Mouse (Mus musculus) CH12.LX (cell line): ENCODE data around the gene Laptm5. TPM values are rescaled to one million over a fixed set of nuclear protein-coding genes. Genes with fewer than 3 reads are reported as not detected.

Source experiments
- DNase-seq: peaks from one replicate; pipeline ENCODE4 v3.0.0-alpha.2; 2013; ENCODE audit errors: extremely low read depth
- H3K27ac ChIP-seq: 2 replicates; pipeline ENCODE4 v1.5.1; 2012; ENCODE audit warnings: low read depth, mild to moderate bottlenecking, control low read depth, moderate library complexity; ENCODE audit not compliant: insufficient read depth
- H3K27me3 ChIP-seq: replicated peaks from 2 replicates; pipeline ENCODE3; 2012; ENCODE audit warnings: inconsistent platforms
- H3K36me3 ChIP-seq, 2 experiments: replicated peaks in 1 of 2; 2 replicates each; pipeline versions ENCODE3 to v1.6.1; 2012; ENCODE audit warnings: inconsistent platforms in 1 of 2, low read length in 1 of 2, mild to moderate bottlenecking in 1 of 2, mixed read lengths in 1 of 2, moderate library complexity in 1 of 2; ENCODE audit not compliant: control insufficient read depth in 1 of 2, insufficient read depth in 1 of 2
- H3K4me1 ChIP-seq, 2 experiments: 2 replicates each; pipeline ENCODE4 v1.6.1; 2012; ENCODE audit warnings: inconsistent platforms in 1 of 2, moderate library complexity in 1 of 2; ENCODE audit not compliant: insufficient read depth in 2 of 2, control insufficient read depth in 1 of 2
- H3K4me2 ChIP-seq: 2 replicates; pipeline ENCODE4 v1.6.1; 2012; ENCODE audit warnings: low read depth, mild to moderate bottlenecking, control low read depth; ENCODE audit not compliant: poor library complexity, insufficient read depth, severe bottlenecking
- H3K4me3 ChIP-seq, 3 experiments: fragments of 150-350 bp in 1 of 3; sonication (generic) in 1 of 3; replicated peaks in 1 of 3; 2 replicates each; pipeline versions ENCODE3 to v1.5.1; 2011 to 2012; ENCODE audit warnings: low read depth in 2 of 3, low read length in 2 of 3, mild to moderate bottlenecking in 2 of 3, moderate library complexity in 2 of 3, control low read depth in 1 of 3, improper control_type of control experiment in 1 of 3, inconsistent platforms in 1 of 3, mixed read lengths in 1 of 3; ENCODE audit not compliant: poor library complexity in 1 of 3
- H3K79me2 ChIP-seq: replicated peaks from 2 replicates; pipeline ENCODE4 v1.6.1; 2012; ENCODE audit warnings: mild to moderate bottlenecking, moderate library complexity; ENCODE audit not compliant: control insufficient read depth, poor library complexity, insufficient read depth, severe bottlenecking; ENCODE audit errors: extremely low read depth
- H3K9ac ChIP-seq: 2 replicates; pipeline ENCODE4 v1.6.1; 2012; ENCODE audit warnings: low read depth, mild to moderate bottlenecking, control low read depth, moderate library complexity; ENCODE audit not compliant: insufficient read depth
- H3K9me3 ChIP-seq: replicated peaks from 2 replicates; pipeline ENCODE3; 2012; ENCODE audit warnings: low read length, inconsistent platforms, mixed read lengths
- BHLHE40 ChIP-seq: IDR thresholded peaks from 2 replicates; pipeline ENCODE4 v1.6.1; 2011; ENCODE audit warnings: mild to moderate bottlenecking, low read depth, low read length, improper control_type of control experiment
- CHD1 ChIP-seq: IDR thresholded peaks from 2 replicates; pipeline ENCODE4 v1.6.1; 2012; ENCODE audit warnings: low read depth, low read length, improper control_type of control experiment, inconsistent platforms
- CTCF ChIP-seq, 2 experiments: IDR thresholded peaks in 1 of 2; conservative IDR thresholded peaks in 1 of 2; 2 replicates each; pipeline ENCODE4 v1.5.1; 2011 to 2012; ENCODE audit warnings: low read depth in 2 of 2, low read length in 2 of 2, improper control_type of control experiment in 1 of 2, inconsistent platforms in 1 of 2, mild to moderate bottlenecking in 1 of 2, moderate library complexity in 1 of 2
- E2F4 ChIP-seq: IDR thresholded peaks from 2 replicates; pipeline ENCODE4 v1.6.1; 2011; ENCODE audit warnings: low read depth, low read length, improper control_type of control experiment; ENCODE audit not compliant: insufficient replicate concordance
- ELF1 ChIP-seq: IDR thresholded peaks from 2 replicates; pipeline ENCODE4 v1.6.1; 2014; ENCODE audit warnings: low read depth, mild to moderate bottlenecking, inconsistent platforms, low read length, improper control_type of control experiment
- GABPA ChIP-seq: IDR thresholded peaks from 2 replicates; pipeline ENCODE4 v1.6.1; 2012; ENCODE audit warnings: low read depth, low read length, improper control_type of control experiment, inconsistent platforms; ENCODE audit not compliant: insufficient replicate concordance
- KAT2A ChIP-seq: IDR thresholded peaks from 2 replicates; pipeline ENCODE4 v1.6.1; 2012; ENCODE audit warnings: low read length, improper control_type of control experiment, inconsistent platforms; ENCODE audit not compliant: insufficient replicate concordance
- MAZ ChIP-seq: IDR thresholded peaks from 2 replicates; pipeline ENCODE4 v1.6.1; 2012; ENCODE audit warnings: low read depth, mild to moderate bottlenecking, inconsistent platforms, low read length, improper control_type of control experiment, moderate library complexity
- MEF2A ChIP-seq: IDR thresholded peaks from 2 replicates; pipeline ENCODE4 v1.6.1; 2014; ENCODE audit warnings: low read depth, mild to moderate bottlenecking, inconsistent platforms, low read length, improper control_type of control experiment, borderline replicate concordance
- MYC ChIP-seq: IDR thresholded peaks from 2 replicates; pipeline ENCODE4 v1.6.1; 2011; ENCODE audit warnings: low read depth, mild to moderate bottlenecking, improper control_type of control experiment, low read length
- NRF1 ChIP-seq: IDR thresholded peaks from 2 replicates; pipeline ENCODE4 v1.6.1; 2014; ENCODE audit warnings: low read depth, mild to moderate bottlenecking, inconsistent platforms, low read length, improper control_type of control experiment, moderate library complexity
- POLR2AphosphoS2 ChIP-seq: IDR thresholded peaks from 2 replicates; pipeline ENCODE4 v1.6.1; 2011; ENCODE audit warnings: low read depth, low read length, improper control_type of control experiment
- RAD21 ChIP-seq: IDR thresholded peaks from 2 replicates; pipeline ENCODE4 v1.6.1; 2011; ENCODE audit warnings: low read depth, mild to moderate bottlenecking, low read length, improper control_type of control experiment, moderate library complexity
- SIN3A ChIP-seq: IDR thresholded peaks from 2 replicates; pipeline ENCODE4 v1.6.1; 2012; ENCODE audit warnings: low read length, improper control_type of control experiment, inconsistent platforms
- UBTF ChIP-seq: IDR thresholded peaks from 2 replicates; pipeline ENCODE4 v1.6.1; 2012; ENCODE audit warnings: low read depth, mild to moderate bottlenecking, inconsistent platforms, low read length, improper control_type of control experiment, moderate library complexity
- USF1 ChIP-seq: IDR thresholded peaks from 2 replicates; pipeline ENCODE4 v1.6.1; 2014; ENCODE audit warnings: low read depth, mild to moderate bottlenecking, inconsistent platforms, low read length, improper control_type of control experiment
- ZKSCAN1 ChIP-seq: IDR thresholded peaks from 2 replicates; pipeline ENCODE4 v1.6.1; 2012; ENCODE audit warnings: low read depth, inconsistent platforms, low read length, improper control_type of control experiment, borderline replicate concordance
- ZMIZ1 ChIP-seq: IDR thresholded peaks from 2 replicates; pipeline ENCODE4 v1.6.1; 2012; ENCODE audit warnings: low read depth, mild to moderate bottlenecking, inconsistent platforms, low read length, improper control_type of control experiment
- ZNF384 ChIP-seq: IDR thresholded peaks from 2 replicates; pipeline ENCODE4 v1.6.1; 2012; ENCODE audit warnings: low read depth, low read length, improper control_type of control experiment, inconsistent platforms
- dilution Hi-C: fragments of 300-500 bp; cut with MboI; formaldehyde crosslinking; loops from 2 replicates; pipeline ENCODE4 v1.14.3; 2020; ENCODE audit warnings: low sequenced_read_pairs; ENCODE audit not compliant: extremely low pct_unique_long_range_greater_than_20kb, extremely low pct_ligation_motif_present
- in situ Hi-C: fragments of 300-500 bp; cut with MboI; formaldehyde crosslinking; loops from 3 replicates; pipeline ENCODE4 v1.14.3; 2019; ENCODE audit warnings: low sequenced_read_pairs, low pct_ligation_motif_present, low pct_unique_long_range_greater_than_20kb, mixed read lengths
- polyA plus RNA-seq: library from polyadenylated mRNA; unstranded; fragments of >175 nt; gene quantifications from 2 replicates; pipeline ENCODE4 v1.2.1, GENCODE M21; 2012; ENCODE audit warnings: low read depth; ENCODE audit not compliant: insufficient read length
- total RNA-seq, 2 experiments: library from RNA; depleted of rRNA; stranded (reverse); fragments of 300-350 nt in 1 of 2; fragments of >200 nt in 1 of 2; gene quantifications; 2 replicates each; pipeline ENCODE4 v1.2.3; 2012 to 2014

The Laptm5 gene
- total and polyA plus RNA-seq, 3 experiments, result 41.1 to 594 (median 225) TPM

DNA sequence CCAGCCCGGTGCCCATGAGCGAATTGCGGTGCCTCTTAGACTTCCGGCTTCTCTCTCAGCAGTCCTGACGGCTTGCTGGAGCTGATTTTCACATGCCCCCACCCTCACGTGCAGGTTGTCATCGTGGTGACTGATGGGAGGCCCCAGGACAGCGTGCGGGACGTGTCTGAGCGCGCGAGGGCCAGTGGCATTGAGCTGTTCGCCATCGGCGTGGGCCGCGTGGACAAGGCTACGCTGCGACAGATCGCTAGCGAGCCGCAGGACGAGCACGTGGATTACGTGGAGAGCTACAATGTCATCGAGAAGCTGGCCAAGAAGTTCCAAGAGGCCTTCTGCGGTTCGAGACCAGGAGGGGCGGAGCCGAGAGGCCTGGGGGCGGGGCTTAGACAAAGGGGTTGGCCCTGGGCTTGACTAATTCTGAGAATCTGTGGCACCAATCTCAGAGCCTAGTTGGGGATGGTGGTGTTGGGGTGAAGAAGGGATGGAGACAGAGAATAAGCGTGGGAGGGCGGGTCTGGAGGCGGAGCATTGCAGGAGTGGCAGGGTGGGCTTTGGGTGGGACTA is 37.0 kb downstream of the Laptm5 start:
- Histone ChIP-seq H3K4me1 (peaks cover 21 to 28% of the 10 kb centered on the region in 2 experiments), H3K27ac (no peak overlapping the region), H3K4me2 (no peak overlapping the region), H3K9me3 (peaks cover 16% of the 10 kb centered on the region), H3K79me2 (no peaks in the 10 kb centered on the region), H3K36me3 (no peaks in the 10 kb centered on the region), H3K4me3 (no peak overlapping the region), H3K27me3 (peaks cover 34% of the 10 kb centered on the region), H3K9ac (no peak overlapping the region)
- no peak for DNase-seq
- in situ Hi-C loops, result loop anchor here (5.0 to 25.0 kb wide), 4 partner anchors 163 to 895 kb away; partner anchors contain the start of gene Mecr
- dilution Hi-C loops, result no loop called here
- TF ChIP-seq SIN3A (no peak), USF1 (no peak), E2F4 (no peak), BHLHE40 (no peak), MYC (no peak), POLR2AphosphoS2 (no peak), GABPA (no peak), MAZ (no peak), ZMIZ1 (no peak), CHD1 (no peak), ZNF384 (no peak), KAT2A (no peak), ELF1 (no peak)

DNA sequence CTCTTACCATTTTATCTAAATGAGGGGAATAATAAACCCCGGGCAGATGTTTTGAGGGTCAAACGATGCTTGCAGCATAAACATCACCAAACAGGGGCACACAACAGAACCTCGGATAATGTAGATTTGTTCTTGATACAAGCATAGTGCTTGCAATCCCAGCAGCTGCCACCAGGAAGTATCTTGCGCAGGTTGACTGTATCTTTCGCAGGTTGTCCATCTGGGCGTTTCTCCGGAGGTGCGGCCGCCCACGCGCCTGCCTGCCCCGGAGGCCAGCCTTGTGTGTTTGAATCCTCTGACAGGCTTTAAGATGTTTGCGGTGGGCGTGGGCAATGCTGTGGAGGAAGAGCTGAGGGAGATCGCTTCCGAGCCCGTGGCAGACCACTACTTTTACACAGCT is 39.6 kb downstream of the Laptm5 start:
- Histone ChIP-seq H3K9ac (no peak overlapping the region), H3K27ac (no peak overlapping the region), H3K4me1 (peaks cover 1 to 2% of the 10 kb centered on the region in 2 experiments), H3K36me3 (no peaks in the 10 kb centered on the region), H3K27me3 (peaks cover 59% of the 10 kb centered on the region), H3K79me2 (no peaks in the 10 kb centered on the region), H3K4me3 (no peak overlapping the region), H3K9me3 (peaks cover 10% of the 10 kb centered on the region), H3K4me2 (no peak overlapping the region)
- dilution Hi-C loops, result no loop called here
- no peak for DNase-seq
- in situ Hi-C loops, result loop anchor here (10.0 to 25.0 kb wide), 3 partner anchors 185 to 892 kb away; partner anchors contain the start of gene Mecr
- no peak for TF ChIP-seq POLR2AphosphoS2
- TF ChIP-seq ZKSCAN1, result no peak
- TF ChIP-seq CTCF (conservative IDR thresholded peaks at IDR 0.05 in 1 of 2, IDR thresholded peaks at IDR 0.05 in 1 of 2; ENCODE audit: low read depth in 2 of 2, low read length in 2 of 2), result peak; percentile 12 to 38; a peak in 2 of 4 replicates
- TF ChIP-seq RAD21, result no peak; the same call in 1 of the 2 replicates
- no peak for TF ChIP-seq MEF2A
- TF ChIP-seq NRF1, result no peak; the same call in 1 of the 2 replicates
- no peak for TF ChIP-seq UBTF
